Mouse (Mus musculus): Measurements from ENCODE around the gene Rab5b.

Gene Rab5b

DNA sequence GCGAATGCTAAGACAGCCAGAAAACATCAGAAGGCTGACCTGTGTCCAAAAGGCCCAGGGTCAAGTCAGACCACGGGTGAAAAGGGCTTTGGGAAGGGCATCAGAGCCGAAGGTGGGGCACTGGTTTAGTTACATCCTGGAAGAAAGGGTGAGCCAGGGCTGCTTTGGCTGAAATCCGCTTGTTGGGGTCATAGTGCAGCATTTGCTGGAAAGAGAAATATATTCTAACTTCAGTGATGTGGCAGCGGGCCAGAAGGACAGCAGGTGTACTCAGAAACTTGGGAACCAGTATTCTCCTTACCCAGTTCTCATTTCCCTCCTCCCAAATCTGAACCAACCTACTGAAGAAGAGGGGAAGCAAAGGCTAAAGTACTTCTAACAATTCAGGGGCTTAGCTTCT is 2.9 kb upstream of the Rab5b start:
- no peak for DNase-seq (ENCODE audit: low read depth)

DNA sequence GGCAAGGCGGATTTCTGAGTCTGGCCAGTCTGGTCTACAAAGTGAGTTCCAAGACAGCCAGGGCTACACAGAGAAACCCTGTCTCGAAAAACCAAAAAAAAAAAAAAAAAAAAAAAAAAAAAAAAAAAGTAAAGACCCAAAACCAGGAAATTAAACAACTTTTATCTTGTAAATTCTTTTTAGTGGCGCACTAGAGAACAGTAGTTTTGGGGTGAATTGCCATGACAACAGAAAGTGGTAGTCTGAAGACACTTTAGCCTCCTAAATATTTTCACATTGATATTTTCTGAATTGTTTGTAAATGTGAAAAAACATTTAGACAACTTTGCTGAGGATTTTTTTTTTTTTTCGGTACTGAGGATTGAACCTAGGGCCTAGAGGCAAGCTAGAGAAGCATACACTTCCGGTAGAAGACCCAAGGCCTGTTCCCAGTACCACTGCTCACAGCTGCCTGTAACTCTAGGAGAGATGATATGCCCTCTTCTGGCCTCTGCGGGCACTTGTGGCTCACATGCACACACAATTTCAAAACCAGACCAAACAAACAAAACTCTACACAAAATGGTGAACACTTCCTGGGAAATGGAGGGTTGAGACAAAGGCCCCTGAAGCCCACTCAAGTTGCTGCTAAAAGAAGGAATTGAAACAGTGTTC is 1.1 kb upstream of the Rab5b start:
- DNase-seq (ENCODE audit: low read depth) = peak; percentile 38

DNA sequence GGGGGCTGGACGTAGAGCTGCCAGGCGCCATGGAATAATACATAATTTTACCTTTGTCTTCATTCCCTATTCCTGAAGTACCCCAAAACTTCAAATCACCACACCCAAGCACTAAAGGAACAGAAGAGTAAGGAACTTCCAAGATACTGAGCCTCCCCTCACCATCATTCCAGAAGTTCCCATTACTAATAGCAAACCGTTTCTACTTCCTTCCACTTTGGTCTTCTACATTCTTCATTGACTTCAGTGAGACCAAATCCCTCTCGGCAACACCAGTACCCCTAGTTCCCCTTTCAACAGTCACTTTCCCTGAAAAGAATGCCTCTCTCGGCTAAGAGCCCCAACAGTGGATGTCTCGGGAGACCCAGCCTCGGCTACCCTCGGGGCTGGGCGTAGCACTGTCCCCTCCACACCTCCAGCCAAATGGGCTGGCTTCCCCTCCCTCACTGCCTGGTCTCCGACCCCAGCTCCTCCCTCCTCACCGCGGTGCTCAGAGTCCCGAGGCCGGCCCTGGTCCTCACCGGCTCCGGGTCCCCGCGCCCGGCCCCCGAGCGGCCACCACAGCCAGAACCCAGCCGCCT is 563 bp downstream of the Rab5b start:
- no peak for DNase-seq (ENCODE audit: low read depth)

DNA sequence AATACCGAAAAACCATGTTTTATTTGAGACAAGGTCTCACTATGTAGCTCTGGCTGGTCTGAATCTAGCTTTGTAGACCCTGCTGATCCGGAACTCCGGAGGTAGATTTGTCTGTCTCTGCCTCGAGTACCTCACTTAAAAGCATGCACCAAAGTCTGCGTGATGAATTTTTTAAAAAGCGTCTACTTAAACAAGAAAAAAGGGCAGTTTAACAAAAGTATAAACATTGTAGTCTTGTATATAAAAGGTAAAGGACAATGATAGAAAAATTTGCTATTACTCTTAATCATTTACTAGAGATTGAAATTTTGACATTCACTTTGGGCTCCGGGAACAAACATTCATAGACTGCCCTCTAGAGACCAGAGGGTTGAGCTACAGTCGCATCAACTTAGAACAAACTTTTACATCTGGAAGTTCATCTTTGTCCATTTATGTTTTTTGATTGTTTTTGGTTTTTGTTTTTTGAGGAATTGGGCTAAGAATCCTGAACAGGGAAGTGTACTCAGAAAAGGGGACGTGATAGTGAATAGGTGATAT is 21.5 kb downstream of the Rab5b start:
- peak; percentile 78 for DNase-seq (ENCODE audit: low read depth)

DNA sequence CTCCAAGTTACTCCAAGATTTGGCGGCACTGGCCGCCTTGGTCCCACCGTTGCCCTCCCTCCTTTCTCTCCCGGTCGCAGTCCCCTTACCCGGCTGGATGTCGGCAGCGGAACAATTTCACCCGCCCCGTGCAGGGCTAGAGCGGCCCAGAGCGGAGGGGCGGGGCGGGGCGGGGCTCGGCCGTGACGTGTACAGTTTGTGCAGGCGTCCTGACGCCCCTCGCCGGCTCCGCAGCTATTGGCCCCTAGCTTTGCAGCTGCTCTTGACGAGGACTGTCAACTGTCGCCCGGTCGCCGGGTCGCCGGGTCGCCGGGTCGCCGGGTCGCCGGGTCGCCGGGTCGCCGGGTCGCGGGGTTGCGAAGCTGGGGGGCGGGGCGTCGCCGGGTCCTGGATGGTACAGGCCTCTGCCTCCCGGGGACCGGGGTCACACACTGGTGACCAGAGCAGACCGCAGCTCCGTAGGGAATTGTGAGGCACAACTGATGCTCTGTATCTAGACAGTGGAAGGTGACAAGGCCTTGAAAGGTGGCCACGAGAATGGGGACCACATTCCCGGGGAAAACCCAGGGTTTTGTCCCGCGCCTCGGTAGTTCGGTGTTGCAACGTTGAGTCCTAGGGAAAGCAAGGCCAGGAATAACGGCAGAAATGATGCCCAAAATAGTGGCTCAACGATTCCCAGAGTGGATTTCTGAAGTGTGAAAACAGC is 22.1 kb downstream of the Rab5b start, which contains the start of gene Suox:
TSS of gene Suox (minus strand) at position 311 of the 706 bp plus-strand sequence.
- peak; percentile 92 for DNase-seq (ENCODE audit: low read depth)

DNA sequence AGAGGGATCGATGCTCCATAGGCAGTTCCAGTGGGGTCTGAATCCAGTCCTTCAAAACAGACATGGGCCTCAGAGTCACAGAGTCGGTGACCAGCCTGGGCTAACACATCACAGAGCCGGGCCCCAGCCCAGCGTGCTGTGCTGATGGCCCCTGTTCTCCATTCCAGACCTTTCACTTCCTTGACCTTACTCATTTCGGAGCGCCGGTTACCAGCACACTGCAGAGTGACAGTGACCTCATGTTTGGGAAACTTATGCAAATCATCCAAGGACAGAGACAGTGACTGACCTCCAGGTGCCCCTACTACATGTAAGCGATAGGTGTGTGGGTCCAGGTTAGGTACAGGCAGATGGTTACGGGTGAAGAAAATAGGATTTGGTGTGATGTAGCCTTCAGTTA is 24.9 kb downstream of the Rab5b start:
- no peak for DNase-seq (ENCODE audit: low read depth)

DNA sequence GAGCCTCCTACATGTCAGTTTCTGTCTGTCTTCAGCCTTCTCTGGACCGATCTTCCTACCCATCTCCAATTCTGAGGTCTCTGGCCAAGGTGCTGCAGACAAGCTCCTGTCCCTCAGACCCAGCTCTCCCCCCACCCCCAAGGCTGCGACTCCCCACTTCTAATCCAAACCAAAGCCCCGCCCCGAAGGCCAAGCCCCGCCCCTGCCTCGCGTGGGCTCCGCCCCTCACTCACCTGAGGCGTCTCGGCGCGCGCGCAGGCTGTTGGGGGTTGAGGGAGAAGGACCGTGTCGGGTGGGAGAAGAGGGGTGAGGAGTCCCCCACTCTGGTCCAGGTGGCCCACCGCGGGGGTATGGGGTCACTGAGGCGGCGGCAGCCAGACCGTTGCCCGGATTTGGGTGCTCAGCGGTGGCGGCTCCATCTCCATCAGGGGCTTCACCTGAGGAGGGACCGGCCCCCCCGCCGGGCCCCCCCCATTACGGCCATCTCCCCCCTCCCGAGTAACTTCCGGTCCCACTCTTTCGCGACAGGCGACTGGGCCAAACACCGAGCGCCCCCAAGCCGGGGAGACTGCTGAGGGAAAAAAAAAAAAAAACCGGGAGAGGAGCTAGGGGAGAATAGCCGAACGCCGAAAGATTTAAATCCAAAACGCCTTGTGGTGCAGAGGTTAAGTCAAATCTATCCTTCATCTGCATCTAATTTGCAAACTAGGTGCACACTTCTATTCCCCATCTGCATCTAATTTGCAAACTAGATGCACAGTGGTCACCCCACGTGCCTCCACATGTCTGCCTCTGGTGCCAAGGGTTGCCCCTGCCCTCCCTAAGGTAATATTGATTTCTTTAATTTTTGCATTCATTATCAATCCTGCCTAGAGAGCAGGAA is 27.0 kb downstream of the Rab5b start:
- DNase-seq (ENCODE audit: low read depth) = peak; percentile 66

DNA sequence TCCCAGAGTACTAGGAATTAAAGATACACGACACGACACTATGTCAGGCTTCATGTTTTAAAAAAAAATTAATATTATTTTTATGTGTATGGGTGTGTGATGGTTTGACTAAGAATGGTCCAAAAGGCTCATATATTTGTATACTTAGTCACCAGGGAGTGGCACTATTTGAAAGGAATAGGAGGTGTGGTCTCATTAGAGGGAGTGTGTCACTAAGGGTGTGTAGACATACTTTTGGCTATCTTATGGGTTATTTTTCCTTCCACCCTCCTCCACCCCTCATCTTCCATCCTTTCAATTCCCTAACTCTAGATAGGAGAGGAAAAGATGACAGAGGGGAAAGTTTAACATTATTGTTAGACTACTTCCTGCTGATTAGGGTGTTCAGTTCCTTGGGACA is 30.3 kb downstream of the Rab5b start:
- DNase-seq (ENCODE audit: low read depth) = no peak

DNA sequence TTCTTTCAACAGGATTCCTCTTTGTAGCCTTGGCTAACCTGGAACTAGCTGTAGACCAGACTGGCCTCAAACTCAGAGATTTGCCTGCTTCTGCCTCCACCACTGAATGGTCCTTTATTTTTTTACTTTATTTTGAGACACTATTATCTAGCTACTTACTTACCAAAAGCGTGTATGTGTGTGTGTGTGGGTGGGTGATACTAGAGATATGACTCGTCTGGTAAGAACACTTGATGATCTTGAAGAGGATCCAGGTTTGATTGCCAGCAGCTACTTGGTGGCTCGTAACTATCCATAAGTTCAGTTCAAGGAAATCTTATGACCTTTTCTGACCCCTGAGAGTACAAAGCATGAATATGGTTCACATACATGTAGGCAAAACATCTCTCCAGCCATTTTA is 30.8 kb downstream of the Rab5b start:
- no peak for DNase-seq (ENCODE audit: low read depth)

DNA sequence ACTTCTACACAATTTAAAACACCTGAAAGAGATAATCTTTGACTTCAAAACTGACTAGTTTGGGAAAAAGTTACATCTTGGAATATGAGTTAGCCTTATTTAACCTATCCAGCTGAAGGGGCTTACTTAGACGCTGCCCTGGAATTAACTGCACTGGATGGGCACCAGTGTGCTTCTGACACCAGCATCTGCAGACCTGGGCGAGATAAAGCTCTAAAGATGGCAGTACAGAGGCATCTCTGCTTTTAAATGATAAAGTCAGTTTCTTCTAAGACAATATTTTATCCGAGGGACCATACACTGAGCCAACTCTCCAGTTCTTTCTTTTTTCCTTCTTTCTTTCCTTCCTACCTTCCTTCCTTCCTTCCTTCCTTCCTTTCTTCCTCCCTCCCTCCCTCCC is 31.3 kb downstream of the Rab5b start:
- no peak for DNase-seq (ENCODE audit: low read depth)

DNA sequence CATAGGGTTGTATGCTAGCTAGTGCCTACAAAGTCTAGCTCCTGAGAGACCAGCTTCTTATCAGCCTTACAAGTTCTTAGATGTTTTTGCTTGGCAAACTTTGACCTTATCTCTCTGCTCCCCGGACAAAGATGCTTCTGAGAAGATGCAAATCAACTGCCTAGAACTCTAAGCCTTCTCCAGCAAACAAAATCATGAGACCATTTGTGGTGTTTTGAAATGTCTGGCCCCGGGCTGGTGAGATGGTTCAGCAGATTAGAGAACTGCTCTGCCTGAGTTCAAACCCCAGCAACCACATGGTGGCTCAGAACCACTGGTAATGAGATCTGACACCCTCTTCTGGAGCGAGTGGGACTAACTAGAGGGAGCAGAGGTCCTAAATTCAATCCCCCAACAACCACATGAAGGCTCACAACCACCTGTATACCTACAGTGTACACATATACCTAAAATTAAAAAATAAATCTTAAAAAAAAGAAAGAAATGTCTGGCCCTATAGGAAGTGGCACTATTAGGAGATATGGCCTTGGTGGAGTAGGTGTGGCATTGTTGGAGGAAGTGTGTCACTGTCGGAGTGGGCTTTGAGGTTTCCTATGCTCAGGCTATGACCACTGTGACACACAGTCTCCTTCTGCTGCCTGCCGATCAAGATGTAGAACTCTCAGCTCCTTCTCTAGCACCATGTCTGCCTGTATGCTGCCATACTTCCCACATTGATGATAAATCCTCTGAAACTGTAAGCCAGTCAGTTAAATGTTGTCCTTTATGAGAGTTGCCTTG is 32.4 kb downstream of the Rab5b start:
- DNase-seq (ENCODE audit: low read depth) = no peak

DNA sequence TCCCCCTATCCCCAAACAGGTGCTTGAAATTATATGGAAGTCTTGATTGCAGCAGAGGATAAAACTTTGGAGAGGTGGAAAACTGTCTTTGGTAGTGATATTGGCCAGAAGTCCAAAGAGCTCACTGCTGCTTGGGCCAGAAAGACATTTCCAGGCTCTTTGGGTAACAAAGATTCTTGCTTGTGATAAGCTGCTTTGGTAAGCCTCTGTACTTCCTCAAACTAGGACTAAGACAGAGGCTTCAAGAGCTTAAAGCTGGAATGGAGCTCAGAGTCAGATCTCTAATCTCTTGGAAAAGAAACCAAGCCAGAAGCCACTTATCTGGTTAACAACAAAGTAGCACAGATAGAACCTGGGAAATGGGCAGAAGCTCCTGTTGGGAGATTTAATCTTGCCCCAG is 33.6 kb downstream of the Rab5b start:
- DNase-seq (ENCODE audit: low read depth) = no peak

DNA sequence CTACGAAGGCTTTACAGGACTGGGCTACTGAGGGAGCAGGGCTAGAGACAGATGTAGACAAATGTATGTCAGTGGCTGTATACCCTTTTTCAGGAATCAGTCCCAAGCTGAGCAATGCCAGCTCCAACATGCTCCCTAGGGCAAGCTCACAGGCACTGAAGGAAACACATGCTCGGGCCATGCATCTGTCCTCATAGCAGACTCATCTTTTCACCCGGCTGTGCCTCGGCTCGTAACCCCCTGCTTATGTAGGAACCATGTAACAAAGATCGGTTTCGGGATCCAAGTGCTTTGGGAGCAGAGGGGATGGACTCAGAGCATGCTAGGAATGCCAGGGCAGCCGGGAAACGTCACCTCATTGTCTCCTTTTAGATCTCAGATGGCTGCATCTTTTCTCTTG is 36.6 kb downstream of the Rab5b start:
- DNase-seq (ENCODE audit: low read depth) = no peak

DNA sequence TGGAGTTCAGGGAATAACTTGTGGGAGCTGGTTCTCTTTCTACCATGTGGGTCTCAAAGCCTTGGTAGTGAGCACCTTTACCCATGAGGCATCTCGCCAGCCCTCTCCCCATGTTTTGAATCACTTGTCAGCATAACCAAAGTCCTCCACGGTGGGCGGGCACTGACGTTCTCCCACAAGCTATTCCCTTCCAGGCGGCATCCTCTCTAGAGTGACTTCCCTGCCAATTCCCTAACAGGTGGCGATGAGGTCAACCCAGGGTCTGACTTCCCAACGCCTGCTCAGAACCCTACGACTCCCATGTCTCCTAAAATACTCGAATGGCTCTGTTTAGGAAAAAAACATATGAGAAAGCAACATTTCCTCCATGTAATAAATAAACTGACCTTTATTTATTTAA is 38.2 kb downstream of the Rab5b start:
- no peak for DNase-seq (ENCODE audit: low read depth)

DNA sequence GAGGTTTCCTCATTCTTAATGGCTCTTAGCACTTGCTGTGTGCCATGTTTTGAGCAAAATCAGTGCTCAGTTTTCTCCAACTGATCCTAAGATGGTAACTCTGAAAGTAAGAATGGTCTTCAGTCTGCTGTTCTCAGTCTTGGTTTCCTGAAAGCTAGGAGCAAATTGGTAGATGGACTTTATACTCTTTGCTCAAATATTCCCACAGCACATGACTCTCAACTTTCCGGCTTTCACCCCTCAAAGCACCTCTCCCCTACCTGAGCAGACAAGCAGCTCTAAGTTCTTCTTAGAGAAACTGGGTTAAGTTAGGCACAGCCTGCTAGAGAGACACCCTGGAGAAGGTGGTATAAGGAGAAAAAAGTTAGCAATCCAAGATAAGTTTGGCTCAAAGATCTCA is 39.3 kb downstream of the Rab5b start:
- DNase-seq (ENCODE audit: low read depth) = no peak

DNA sequence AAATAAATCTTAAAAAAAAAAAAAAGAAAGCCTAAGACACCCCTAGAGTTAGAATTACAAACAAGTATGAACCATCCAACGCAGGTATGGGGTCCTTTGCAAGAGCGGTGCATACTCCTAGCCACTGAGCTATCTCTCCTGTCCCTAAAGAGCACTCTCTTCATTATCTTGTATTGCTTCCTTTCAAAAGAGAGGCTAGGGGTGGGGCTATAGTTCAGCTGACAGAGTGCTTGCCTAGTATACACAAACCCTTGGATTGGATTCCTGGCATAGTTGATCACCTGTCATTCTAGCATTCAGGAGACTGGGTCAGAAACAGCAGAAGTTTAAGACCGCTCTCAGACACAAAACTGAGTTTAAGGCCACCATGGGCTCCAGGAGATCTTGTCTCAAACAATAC is 40.8 kb downstream of the Rab5b start:
- DNase-seq (ENCODE audit: low read depth) = no peak

DNA sequence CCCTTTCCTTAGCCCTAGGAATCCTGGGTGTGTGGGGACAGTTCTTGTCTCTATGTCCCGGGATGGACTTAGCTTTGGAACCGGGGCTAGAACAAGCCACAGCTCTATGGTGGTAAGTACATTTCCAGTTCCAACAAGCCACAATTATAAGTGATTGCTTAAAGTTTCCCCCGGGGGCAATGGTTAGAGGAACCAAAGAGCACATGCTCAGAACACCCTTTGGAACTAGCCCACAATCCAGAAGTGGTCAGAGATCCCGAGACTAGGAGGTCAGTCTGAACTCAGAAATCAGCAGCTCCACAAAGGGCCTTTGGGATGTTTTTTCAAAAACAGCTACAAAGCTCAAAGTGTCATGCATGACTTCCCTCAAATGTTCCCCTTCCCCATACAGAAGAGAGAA is 42.2 kb downstream of the Rab5b start:
- DNase-seq (ENCODE audit: low read depth) = no peak

DNA sequence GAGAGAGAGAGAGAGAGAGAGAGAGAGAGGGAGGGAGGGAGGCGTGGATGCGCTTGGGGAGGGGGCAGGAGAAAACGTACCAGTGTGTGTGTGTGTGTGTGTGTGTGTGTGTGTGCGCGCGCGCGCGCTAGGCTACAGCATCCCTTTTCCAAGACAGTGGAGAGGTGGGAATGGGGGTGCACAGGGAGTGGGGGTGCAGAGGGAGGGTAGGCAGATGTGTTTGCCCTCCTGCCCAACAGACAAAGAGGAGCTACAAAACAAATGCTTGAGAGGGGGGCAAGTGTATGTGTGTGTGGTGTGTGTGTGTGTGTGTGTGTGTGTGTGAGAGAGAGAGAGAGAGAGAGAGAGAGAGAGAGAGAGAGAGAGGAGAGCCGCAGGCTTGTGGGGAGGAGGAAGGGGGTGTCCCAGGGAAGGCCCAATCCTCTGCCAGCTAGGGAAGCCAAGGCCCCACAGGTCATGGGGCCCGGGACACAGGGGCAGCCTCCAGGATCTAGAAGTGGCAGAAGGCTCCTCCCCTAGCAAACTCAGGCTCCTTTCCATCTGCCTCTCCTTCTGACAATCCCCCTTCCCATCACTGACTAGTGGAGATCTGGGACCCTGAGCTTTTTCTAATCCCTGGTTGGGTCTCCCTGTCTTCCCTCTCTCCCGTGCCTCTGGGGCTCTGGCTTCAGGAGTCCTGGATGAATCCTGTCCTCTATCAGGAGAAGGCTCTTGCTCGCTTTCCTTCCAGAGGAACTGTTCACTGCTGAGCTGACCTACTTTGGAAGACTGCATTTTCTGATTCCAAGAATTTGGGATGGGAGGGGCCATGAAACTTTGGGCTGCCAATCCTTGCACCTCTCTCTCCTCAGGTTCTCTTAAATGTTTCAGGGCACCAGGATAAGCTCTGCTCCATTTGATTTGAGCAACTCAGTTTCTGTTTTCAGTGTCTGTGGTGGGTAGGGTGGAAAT is 49.6 kb downstream of the Rab5b start:
- DNase-seq (ENCODE audit: low read depth) = peak; percentile 70

DNA sequence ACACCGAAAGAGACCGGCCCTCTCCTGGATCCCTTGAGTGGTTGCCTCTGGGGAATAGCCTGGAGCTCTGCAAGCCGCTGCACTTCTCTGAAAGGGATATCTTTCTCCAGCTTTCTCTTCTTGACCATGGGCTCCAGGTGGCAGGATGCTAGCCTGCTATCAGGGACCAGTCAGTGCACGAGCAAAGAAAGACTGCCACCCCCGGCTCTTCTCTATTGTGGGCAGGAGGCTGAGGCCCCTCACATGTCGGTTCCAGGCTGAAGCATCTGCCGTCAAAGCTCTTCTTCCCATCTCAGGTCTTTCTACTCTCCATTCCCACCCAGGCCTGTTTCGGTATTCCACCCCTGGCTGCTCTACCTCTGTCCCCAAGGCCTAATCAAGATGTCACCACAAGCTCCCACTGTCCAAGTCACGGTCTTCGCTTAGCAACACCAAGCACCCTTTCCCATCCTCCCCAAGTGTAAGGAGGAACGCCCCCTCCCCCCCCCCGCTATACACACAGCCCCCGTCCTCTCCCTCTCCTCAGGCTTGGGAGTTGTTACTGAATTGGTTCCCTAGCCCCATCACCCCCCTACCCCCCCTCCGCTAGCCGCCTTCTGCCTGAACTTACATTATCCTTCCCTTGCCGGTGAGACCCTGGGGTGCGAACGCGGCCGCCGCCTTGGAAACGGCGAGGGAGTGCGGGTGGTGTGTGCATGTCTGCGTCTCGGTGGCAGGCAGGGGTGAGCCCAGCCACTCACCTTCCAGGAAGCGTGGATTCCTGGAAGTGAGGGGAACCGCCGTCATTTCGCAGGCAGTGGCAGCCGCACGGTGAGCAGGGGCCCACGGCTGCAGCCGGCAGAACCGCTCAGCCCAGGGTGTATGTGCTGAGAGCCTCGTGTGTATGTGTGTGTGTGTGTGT is 50.7 kb downstream of the Rab5b start, which contains the start of gene Ikzf4:
TSS of gene Ikzf4 (minus strand) at position 881 of the 901 bp plus-strand sequence.
- DNase-seq (ENCODE audit: low read depth) = peak; percentile 77

Measured in naive thymus-derived CD4-positive, alpha-beta T cell, adult 2 months (primary cell).